Mouse (Mus musculus): Measurements from ENCODE around the gene Dppa2.

DNA sequence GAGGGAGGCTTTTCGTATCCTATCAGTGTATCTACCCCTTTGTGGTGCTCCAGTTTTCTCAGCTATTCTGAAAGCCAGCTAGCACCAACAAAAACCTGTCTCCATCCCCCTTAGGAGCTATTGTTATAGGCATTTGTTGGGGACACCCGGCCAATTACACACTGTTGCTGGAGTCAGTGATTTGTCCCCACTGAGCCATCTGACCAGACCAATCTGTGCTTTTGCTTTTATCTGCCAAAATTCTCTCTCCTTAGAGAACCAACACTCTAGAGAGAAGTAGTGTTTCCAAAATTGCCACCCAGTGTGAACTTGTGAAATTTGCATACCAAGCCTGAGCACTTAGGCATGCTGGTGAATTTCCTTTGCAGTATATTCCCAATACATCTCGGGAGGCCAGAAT lies 11.6 kb downstream of the Dppa2 start:
- TF ChIP-seq CTCF (IDR thresholded peaks at IDR 0.05; ENCODE audit: extremely low read depth, insufficient read depth, low read length) (no peak), POLR2A (IDR thresholded peaks at IDR 0.05; ENCODE audit: extremely low read depth, insufficient read depth, low read length) (no peak)

Data from cortical plate, adult 2 months (tissue).